Mouse (Mus musculus): ENCODE results near the gene Sh3bgrl3.

Sh3bgrl3 gene

GRCm38 (mm10) chr4:134078694-134079093, 49.9 kb downstream of the Sh3bgrl3 start:
- DNase-seq (ENCODE audit: low spot score): peak; percentile 74

Data from testis, postnatal 10 days (tissue).